Mouse (Mus musculus) embryonic facial prominence, embryonic 14.5 days (tissue): ENCODE measurements at regions not wholly inside any gene's neighbourhood (a gene's known extent, or its start where the extent isn't known, plus 50 kb on each side); places are given as distances from the start of the nearest gene placed in this dataset.

ENCODE experiments used
- ATAC-seq: fragments of 200-750 bp; cut with Nextera tagmentation; 2 replicates; pipeline ENCODE4 v1.8.0; 2017; ENCODE audit warnings: low read depth, moderate number of reproducible peaks, moderate TSS enrichment
- DNase-seq: peaks from one replicate; pipeline ENCODE4 v3.0.0-alpha.2; 2015; ENCODE audit warnings: low spot score
- H3K27ac ChIP-seq: fragments of 300-500 bp; sonication (generic); replicated peaks from 2 replicates; pipeline ENCODE4 v1.5.1; 2014; ENCODE audit warnings: low read depth, mild to moderate bottlenecking, low read length, moderate library complexity
- H3K27me3 ChIP-seq: fragments of 300-500 bp; sonication (generic); replicated peaks from 2 replicates; pipeline ENCODE4 v1.6.1; 2014; ENCODE audit warnings: low read length; ENCODE audit not compliant: control insufficient read depth, insufficient read depth
- H3K36me3 ChIP-seq: fragments of 300-500 bp; sonication (generic); 2 replicates; pipeline ENCODE4 v1.6.1; 2014; ENCODE audit warnings: low read length, mixed read lengths; ENCODE audit not compliant: control insufficient read depth, insufficient read depth
- H3K4me1 ChIP-seq: fragments of 300-500 bp; sonication (generic); 2 replicates; pipeline ENCODE4 v1.6.1; 2014; ENCODE audit warnings: antibody characterized with exemption, low read length; ENCODE audit not compliant: control insufficient read depth, insufficient read depth
- H3K4me2 ChIP-seq: fragments of 300-500 bp; sonication (generic); 2 replicates; pipeline ENCODE4 v1.6.1; 2014; ENCODE audit warnings: low read depth, mild to moderate bottlenecking, low read length, moderate library complexity, mixed read lengths
- H3K4me3 ChIP-seq: fragments of 300-500 bp; sonication (generic); 2 replicates; pipeline ENCODE4 v1.5.1; 2014; ENCODE audit warnings: low read depth, mild to moderate bottlenecking, low read length
- H3K9ac ChIP-seq: fragments of 300-500 bp; sonication (generic); 2 replicates; pipeline ENCODE4 v1.6.1; 2014; ENCODE audit warnings: low read depth, mild to moderate bottlenecking, low read length, moderate library complexity, mixed read lengths
- H3K9me3 ChIP-seq: fragments of 300-500 bp; sonication (generic); 2 replicates; pipeline ENCODE4 v1.6.1; 2016; ENCODE audit warnings: low read length; ENCODE audit not compliant: control insufficient read depth
- WGBS: fragments of 180-500 bp; shearing (Covaris S2); extraction: QIAGEN DNeasy Blood & Tissue Kit; methylation state at CpG from one replicate; pipeline ENCODE4 v1.1.7; 2014; 5-methylcytosine and 5-hydroxymethylcytosine counted together

DNA sequence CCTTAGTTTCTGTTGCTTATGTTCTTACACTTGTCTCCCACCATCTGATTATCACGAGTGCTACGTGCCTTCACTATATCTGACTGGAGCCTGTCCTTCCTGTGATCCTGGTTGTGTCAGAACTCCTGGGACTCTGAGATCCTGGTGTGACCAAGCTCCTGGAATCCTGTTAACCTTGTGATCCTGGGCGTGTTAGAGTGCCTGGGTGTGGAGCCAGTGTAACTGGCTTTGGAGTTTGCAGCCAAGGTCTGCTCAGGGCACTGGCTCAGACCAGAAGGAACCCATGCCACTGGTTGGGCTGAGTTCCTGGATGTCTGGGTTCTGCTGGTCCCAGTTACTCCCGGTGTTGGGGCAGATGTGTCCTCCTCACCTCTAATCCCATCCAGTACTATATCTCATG is 74.0 kb upstream of the Ccn6 start:
- no peak overlapping the region for H3K9ac ChIP-seq
- ATAC-seq (no peak), DNase-seq (no peak)
- no peak overlapping the region for H3K4me2 ChIP-seq
- H3K4me3 ChIP-seq = no peak overlapping the region
- no peaks in the 10 kb centered on the region for H3K27me3 ChIP-seq
- H3K4me1 ChIP-seq = 0 out of 2 replicates have a peak, but pooled peaks cover 5% of the 10 kb centered on the region
- H3K9me3 ChIP-seq = no peaks in the 10 kb centered on the region
- WGBS = 85% methylated on average over 4 of the region's 4 CpGs
- no peak overlapping the region for H3K27ac ChIP-seq
- H3K36me3 ChIP-seq = no peaks in the 10 kb centered on the region

DNA sequence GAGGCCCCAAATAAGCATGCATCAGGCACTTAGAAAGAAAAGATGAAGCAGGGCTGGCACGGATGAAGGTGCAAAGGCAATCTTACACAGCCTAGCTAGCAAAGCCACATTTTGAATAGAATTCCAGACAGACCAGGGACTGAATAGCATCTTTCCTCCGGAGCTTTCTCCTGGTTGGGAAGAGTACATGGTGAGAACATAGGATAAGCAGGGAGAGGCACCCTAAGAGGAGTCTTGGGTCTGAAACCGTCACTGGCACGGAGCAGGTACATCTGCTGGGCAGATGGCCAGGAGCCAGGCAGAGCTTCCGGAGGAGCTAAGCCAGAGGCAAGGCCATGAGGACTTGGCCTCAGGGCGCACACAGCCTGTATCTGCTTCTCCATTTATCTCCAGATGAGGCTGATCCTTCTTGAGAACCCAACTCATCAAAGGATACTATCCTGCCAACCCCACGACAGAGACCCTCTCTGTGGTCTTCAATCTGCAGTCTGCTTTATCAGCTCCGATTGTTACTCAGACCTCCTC is 70.4 kb upstream of the Ccn6 start:
- DNase-seq (no peak), ATAC-seq (no peak)
- Histone ChIP-seq H3K9ac (no peak overlapping the region), H3K4me2 (no peak overlapping the region), H3K27ac (no peak overlapping the region), H3K9me3 (no peaks in the 10 kb centered on the region), H3K4me3 (no peak overlapping the region), H3K4me1 (no peaks in the 10 kb centered on the region), H3K36me3 (no peaks in the 10 kb centered on the region), H3K27me3 (no peaks in the 10 kb centered on the region)
- WGBS = 73% methylated on average over 8 of the region's 8 CpGs

DNA sequence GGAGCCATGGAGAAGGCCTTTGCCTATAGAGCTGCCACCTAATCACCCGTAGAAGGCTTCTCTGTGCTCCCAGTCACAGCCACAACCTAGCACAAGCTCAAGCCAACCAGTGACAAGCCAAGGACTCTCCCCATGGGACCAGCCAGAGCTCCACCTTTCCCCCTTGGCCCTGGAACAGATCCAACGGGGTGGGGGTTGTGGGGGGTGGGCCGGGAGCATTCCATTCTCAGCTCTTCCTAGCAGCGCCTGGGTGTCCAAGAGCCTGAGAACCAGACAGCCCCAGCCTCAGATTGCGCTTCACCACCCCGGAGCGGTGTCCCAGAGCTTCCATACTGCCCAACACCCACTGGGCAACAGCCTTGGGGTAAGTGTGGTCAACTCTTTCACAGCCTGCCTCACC is 69.6 kb upstream of the Ccn6 start:
- H3K27ac ChIP-seq = no peak overlapping the region
- no peaks in the 10 kb centered on the region for H3K9me3 ChIP-seq
- 81% methylated on average over 7 of the region's 7 CpGs for WGBS
- no peaks in the 10 kb centered on the region for H3K36me3 ChIP-seq
- DNase-seq (no peak), ATAC-seq (no peak)
- no peak overlapping the region for H3K9ac ChIP-seq
- H3K27me3 ChIP-seq = no peaks in the 10 kb centered on the region
- H3K4me1 ChIP-seq = no peaks in the 10 kb centered on the region
- no peak overlapping the region for H3K4me3 ChIP-seq
- no peak overlapping the region for H3K4me2 ChIP-seq

DNA sequence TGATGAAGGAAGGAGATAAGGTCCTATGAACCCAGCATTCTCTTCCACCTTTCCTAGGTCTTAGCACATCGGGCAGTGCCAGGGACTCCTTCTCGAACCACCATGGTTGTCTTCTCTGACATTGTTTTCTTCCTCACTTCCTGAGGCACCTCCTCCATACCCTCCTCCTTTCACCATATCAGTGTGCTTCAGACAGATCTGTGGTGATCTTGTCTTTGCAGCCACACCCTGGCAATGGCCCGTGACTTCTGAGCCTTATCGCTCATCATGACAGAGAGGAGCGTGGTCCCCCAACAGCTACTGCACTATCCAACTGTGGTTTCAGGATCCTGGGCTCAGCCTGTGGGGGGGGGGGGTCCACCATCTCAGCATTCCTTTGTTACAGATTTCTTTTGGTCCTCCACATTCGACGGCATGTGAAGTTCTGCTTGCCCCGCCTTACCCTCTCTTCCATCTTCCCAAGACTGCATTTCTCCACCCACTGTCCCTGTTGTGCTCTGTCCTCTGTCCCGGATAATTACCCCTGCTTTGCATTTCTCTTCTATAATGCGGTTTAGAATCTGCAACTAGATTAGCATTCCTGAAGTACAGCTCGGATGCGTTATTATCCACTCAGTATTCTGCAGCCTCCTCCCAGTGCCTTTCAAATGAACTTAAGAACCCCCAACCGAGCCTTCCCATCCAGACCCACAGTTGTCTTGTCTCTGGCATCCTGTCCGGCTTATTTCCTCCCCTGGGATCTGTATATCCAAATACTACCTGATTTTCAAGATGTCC is 67.2 kb upstream of the Ccn6 start:
- H3K36me3 ChIP-seq = no peaks in the 10 kb centered on the region
- no peak overlapping the region for H3K4me3 ChIP-seq
- H3K4me1 ChIP-seq = peaks cover 13% of the 10 kb centered on the region
- no peak for DNase-seq
- 60% methylated on average over 14 of the region's 14 CpGs for WGBS
- peak overlapping the region; percentile 21; the same call in 1 of the 2 replicates for H3K27ac ChIP-seq
- no peaks in the 10 kb centered on the region for H3K9me3 ChIP-seq
- H3K27me3 ChIP-seq = no peaks in the 10 kb centered on the region
- no peak overlapping the region for H3K4me2 ChIP-seq
- no peak overlapping the region for H3K9ac ChIP-seq
- ATAC-seq = no peak

DNA sequence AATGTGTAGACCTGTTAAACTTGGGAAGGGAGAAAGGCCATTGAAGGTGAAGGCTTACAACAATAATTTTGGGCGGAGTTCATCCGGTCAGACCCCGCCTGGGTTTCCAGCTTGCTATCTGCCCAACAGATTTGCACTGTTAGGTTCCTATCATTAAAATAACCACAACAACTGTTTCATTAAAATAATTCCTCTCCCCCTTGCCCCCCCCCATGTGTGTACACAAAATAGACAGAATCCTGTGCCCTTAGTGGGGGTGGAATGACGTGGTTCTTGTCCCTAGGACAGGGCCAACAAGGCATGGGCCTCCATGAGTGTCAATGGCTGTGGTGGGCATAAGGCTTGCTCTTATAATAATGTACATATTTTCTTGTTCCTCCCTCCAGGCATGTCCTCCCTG is 65.6 kb upstream of the Ccn6 start:
- Histone ChIP-seq H3K9me3 (no peaks in the 10 kb centered on the region), H3K27ac (no peak overlapping the region), H3K36me3 (no peaks in the 10 kb centered on the region), H3K27me3 (no peaks in the 10 kb centered on the region), H3K9ac (no peak overlapping the region), H3K4me2 (no peak overlapping the region), H3K4me3 (no peak overlapping the region), H3K4me1 (peaks cover 13% of the 10 kb centered on the region)
- DNase-seq (no peak), ATAC-seq (no peak)
- WGBS = 94% methylated on average over 4 of the region's 4 CpGs

DNA sequence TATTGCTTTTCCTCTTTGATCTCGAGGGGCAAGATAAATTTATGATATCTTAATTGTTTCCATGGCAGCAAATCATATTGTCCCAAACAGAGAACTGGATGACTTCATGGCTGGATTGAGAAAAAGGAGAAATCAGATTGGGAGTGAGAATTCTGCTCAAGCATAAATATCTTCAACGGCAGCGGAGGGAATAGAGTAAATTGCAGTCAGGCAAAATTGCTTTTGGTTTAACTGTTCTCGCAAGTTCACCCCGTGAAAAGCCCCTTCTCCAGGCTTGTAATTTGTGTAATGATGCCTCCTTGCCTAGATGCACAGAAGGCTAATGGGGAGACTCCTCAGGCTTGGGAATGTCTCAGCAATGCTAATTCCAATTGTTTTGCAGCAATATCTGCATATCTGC is 64.4 kb upstream of the Ccn6 start:
- Histone ChIP-seq H3K9ac (no peak overlapping the region), H3K4me2 (peak overlapping the region; percentile 42), H3K9me3 (no peaks in the 10 kb centered on the region), H3K27ac (peak overlapping the region; percentile 77), H3K4me3 (0 out of 2 replicates have a peak overlapping the region, but pooled peaks have one; percentile 4), H3K4me1 (peaks cover 13% of the 10 kb centered on the region), H3K27me3 (no peaks in the 10 kb centered on the region), H3K36me3 (no peaks in the 10 kb centered on the region)
- no peak; the same call in 1 of the 2 replicates for ATAC-seq
- 28% methylated on average over 5 of the region's 5 CpGs for WGBS
- peak; percentile 72 for DNase-seq

DNA sequence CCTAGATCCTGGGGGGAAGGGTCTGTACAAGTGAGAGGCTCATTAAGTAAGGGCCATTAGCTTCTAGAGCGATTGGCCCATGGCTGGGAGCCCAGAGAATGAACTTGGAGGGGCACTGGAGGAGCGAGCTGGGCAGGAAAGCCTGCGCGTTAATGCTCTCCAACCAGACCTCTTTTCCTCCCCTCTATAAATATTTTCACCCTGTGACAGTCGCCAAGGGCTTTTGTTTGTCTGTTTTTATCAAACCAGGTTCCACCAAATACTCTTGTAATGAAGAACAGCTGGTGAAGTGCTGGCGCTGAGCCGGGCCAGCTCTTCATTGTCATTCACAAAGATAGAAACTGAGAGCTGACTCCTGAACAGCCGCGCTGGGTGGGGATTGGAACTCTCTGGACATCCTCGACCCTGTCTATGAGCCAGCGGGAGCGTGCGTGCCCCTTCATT is 63.9 kb upstream of the Ccn6 start:
- Histone ChIP-seq H3K9me3 (no peaks in the 10 kb centered on the region), H3K27me3 (no peaks in the 10 kb centered on the region), H3K27ac (peak overlapping the region; percentile 45; the same call in 1 of the 2 replicates), H3K4me2 (peak overlapping the region; percentile 42), H3K4me1 (peaks cover 13% of the 10 kb centered on the region), H3K9ac (0 out of 2 replicates have a peak overlapping the region, but pooled peaks have one; percentile 20), H3K36me3 (no peaks in the 10 kb centered on the region), H3K4me3 (0 out of 2 replicates have a peak overlapping the region, but pooled peaks have one; percentile 4)
- WGBS = 8% methylated on average over 13 of the region's 13 CpGs
- peak; percentile 81 for ATAC-seq
- DNase-seq = peak; percentile 92

DNA sequence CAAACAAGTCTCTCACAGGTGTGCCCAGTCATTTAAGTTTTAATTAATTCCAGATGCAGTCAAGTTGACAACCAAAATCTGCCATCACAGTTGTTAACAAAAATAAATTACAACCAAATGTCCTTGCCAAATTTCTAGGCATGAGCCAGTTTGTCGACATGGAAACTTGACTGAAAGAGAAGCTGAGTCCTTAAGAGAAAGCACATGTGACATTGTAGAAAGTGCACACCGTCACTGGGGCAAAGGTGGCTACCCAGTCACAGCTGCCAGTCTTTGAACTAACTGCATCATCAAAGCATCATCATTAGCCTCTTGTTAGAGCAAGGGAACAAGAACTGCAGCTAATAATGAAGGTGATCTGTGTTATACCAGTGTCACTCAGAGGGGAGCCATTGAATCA is 62.9 kb upstream of the Ccn6 start:
- no peak for DNase-seq
- 29% methylated on average over 2 of the region's 2 CpGs for WGBS
- no peak for ATAC-seq
- H3K36me3 ChIP-seq = no peaks in the 10 kb centered on the region
- H3K4me1 ChIP-seq = peaks cover 13% of the 10 kb centered on the region
- no peaks in the 10 kb centered on the region for H3K9me3 ChIP-seq
- H3K9ac ChIP-seq = no peak overlapping the region
- no peak overlapping the region for H3K4me3 ChIP-seq
- no peak overlapping the region for H3K27ac ChIP-seq
- H3K27me3 ChIP-seq = no peaks in the 10 kb centered on the region
- no peak overlapping the region for H3K4me2 ChIP-seq
